Mouse (Mus musculus) splenic B cell, adult 2 months (primary cell): Measurements from ENCODE around the gene Selenos.
A peak's percentile ranks its signal among the peaks of the same experiment; 100 is the strongest.

Experiments
- DNase-seq: peaks from one replicate; pipeline ENCODE4 v3.0.0-alpha.2; 2011; ENCODE audit warnings: low read depth, low spot score
- H3K27me3 ChIP-seq: 2 replicates; pipeline ENCODE4 v1.6.1; 2012; ENCODE audit warnings: mild to moderate bottlenecking, low read length, moderate library complexity, mixed read lengths; ENCODE audit not compliant: control insufficient read depth, poor library complexity, insufficient read depth, severe bottlenecking
- H3K36me3 ChIP-seq: 2 replicates; pipeline ENCODE4 v1.6.1; 2012; ENCODE audit warnings: mild to moderate bottlenecking, low read length, moderate library complexity, mixed read lengths; ENCODE audit not compliant: control insufficient read depth, poor library complexity, insufficient read depth, severe bottlenecking

Gene Selenos

DNA sequence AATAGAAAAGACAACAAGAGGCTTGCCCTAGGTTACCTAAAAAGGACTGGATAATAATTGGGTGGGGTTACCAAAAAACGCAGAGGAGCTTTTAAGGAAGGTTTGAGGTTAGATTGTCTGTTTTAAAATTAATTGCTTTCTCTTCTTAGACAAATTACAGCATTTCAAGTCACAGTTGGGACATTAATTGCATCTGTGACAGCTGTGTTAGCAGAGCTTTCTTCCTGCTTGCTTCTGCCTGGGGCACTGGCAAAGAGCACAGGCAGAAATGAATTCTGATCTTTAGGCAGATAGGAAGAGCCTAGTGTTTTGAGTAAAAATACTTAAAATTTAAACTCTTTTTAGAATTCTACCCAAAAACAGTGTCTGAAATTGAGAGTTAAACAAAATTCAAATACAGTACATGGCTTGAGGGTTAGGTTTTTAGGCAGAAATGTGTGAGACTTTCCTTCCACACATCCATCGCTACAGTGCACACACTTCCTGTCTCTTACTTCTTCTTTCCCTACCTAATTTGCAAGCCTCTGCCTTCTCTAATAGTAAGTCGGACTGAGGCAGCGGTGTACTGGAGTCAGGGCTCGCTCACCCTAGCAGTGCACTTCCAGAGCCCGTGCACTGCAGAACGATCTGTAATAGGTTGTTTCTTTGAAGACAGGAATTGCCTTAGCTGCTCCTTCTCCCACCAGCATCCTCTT lies 41.4 kb downstream of the Selenos start:
- Histone ChIP-seq H3K36me3 (peaks cover 1% of the 10 kb centered on the region; the same call in 1 of the 2 replicates), H3K27me3 (no peaks in the 10 kb centered on the region)
- DNase-seq: peak; percentile 82

DNA sequence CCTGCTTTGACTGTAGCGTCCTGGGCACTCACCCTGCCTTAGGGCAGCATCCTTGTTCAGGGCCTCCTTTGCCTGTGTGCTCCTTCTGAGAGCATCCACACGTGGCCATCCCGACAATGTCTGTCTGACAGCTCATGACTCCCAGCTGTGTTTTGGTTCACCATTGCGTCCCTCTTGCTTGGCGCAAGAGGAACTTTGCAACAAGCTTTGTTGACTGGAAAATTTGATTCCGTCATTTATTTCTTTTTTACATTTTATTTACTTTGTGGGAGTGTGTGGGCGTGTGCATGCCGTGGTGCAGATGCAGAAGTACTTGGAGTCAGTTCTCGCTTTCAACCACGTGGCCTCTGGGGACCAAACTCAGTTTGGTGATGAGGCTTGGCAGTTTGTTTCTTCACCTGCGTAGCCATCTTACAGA lies 45.1 kb downstream of the Selenos start:
- H3K27me3 ChIP-seq: no peaks in the 10 kb centered on the region
- peak; percentile 91 for DNase-seq
- peaks cover 11% of the 10 kb centered on the region for H3K36me3 ChIP-seq

- Histone ChIP-seq H3K27me3 (no peaks in the 10 kb centered on the region), H3K36me3 (peaks cover 11% of the 10 kb centered on the region)
- DNase-seq: no peak
These were observed 45.9 kb downstream of the Selenos start for GRCm38 (mm10) chr7:66125368-66125767.

GRCm38 (mm10) chr7:66127951-66128645 lies 48.6 kb downstream of the Selenos start:
- Histone ChIP-seq H3K27me3 (no peaks in the 10 kb centered on the region), H3K36me3 (peaks cover 11% of the 10 kb centered on the region)
- no peak for DNase-seq

GRCm38 (mm10) chr7:66128857-66129256 lies 49.4 kb downstream of the Selenos start:
- DNase-seq: no peak
- H3K36me3 ChIP-seq: peaks cover 11% of the 10 kb centered on the region

GRCm38 (mm10) chr7:66130296-66130695 lies 50.8 kb downstream of the Selenos start:
- Histone ChIP-seq H3K36me3 (peaks cover 11% of the 10 kb centered on the region), H3K27me3 (no peaks in the 10 kb centered on the region)
- no peak for DNase-seq

More at GRCm38 (mm10) chr7:66128857-66129256, 49.4 kb downstream of the Selenos start:
- H3K27me3 ChIP-seq: no peaks in the 10 kb centered on the region

- DNase-seq: no peak
- Histone ChIP-seq H3K27me3 (no peaks in the 10 kb centered on the region), H3K36me3 (peaks cover 7% of the 10 kb centered on the region)
These were observed 52.5 kb downstream of the Selenos start for GRCm38 (mm10) chr7:66131776-66132421.

DNA sequence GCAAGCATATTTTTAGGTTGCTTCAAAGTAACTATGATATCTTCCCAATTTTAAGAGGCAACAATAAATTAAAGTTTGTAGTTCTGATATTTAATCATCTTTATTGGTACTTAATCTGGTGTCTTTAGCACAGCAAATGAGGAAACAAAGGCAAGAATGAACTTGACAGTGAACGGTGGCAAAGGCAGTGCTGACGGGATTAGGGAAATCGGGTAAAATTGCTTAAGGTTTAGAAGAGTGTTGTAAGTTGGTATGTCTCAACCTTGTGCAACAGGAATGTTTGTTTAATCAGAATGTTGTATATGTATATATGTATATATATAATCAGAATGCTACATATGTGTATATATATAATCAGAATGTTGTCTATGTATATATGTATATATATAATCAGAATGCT lies 54.7 kb downstream of the Selenos start:
- no peaks in the 10 kb centered on the region for H3K27me3 ChIP-seq
- no peaks in the 10 kb centered on the region; the same call in 1 of the 2 replicates for H3K36me3 ChIP-seq
- DNase-seq: no peak

- no peaks in the 10 kb centered on the region for H3K36me3 ChIP-seq
- H3K27me3 ChIP-seq: no peaks in the 10 kb centered on the region
- DNase-seq: peak; percentile 49
These were observed 56.2 kb downstream of the Selenos start for GRCm38 (mm10) chr7:66135644-66136043.

DNA sequence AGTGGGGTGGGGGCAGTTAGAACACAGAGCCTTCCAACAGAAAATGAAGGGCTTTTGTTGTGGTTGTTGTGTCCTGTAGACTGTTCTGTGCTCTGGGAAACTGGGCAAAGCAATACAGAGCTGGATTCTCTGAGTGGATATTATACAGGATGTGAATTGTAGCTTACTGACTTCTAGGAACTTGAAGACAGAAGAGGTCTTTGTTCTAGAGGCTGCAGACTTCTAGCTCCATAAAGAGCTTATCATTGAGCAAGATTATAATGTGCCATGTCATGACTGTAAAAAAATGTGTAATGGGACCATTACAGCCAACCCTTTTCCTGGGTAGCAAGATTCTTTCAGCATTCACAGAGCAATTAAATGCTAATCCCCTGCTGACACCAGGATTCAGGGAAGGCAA lies 56.7 kb downstream of the Selenos start:
- Histone ChIP-seq H3K27me3 (no peaks in the 10 kb centered on the region), H3K36me3 (no peaks in the 10 kb centered on the region)
- DNase-seq: no peak

DNA sequence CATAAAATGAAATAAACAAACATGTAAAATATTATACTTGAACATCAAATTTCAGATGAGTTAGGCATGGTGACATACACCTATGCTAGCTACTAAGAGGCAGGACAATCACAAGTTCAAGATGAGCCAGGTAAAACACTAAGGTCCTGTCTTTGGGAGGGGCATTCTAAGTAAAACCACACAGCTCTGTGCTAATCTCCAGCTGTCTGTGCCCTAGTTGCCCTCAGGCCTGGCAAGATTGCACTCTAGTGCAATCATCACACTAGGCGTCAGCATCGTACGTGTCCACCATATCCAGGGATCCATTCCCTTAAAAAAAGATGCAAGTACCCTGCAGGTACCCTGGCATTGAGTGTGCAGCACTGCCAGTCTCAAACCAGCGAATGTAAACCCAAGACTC lies 57.9 kb downstream of the Selenos start:
- Histone ChIP-seq H3K36me3 (no peaks in the 10 kb centered on the region), H3K27me3 (no peaks in the 10 kb centered on the region)
- DNase-seq: no peak

- Histone ChIP-seq H3K27me3 (no peaks in the 10 kb centered on the region), H3K36me3 (no peaks in the 10 kb centered on the region; the same call in 1 of the 2 replicates)
- no peak for DNase-seq
These were observed 58.9 kb downstream of the Selenos start for GRCm38 (mm10) chr7:66138301-66138700.

GRCm38 (mm10) chr7:66138878-66139277 lies 59.4 kb downstream of the Selenos start:
- no peak for DNase-seq
- Histone ChIP-seq H3K36me3 (no peaks in the 10 kb centered on the region; the same call in 1 of the 2 replicates), H3K27me3 (no peaks in the 10 kb centered on the region)
